Mouse (Mus musculus) left cerebral cortex, adult 9 months (tissue): ENCODE measurements around the gene Rpl31.

ENCODE experiments used
- DNase-seq, 2 experiments: peaks; one replicate each; pipeline ENCODE4 v3.0.0; 2022; ENCODE audit warnings: low spot score in 2 of 2

Rpl31 gene

GRCm38 (mm10) chr1:39399228-39399627 is 31.6 kb downstream of the Rpl31 start:
- DNase-seq, result no peak

DNA sequence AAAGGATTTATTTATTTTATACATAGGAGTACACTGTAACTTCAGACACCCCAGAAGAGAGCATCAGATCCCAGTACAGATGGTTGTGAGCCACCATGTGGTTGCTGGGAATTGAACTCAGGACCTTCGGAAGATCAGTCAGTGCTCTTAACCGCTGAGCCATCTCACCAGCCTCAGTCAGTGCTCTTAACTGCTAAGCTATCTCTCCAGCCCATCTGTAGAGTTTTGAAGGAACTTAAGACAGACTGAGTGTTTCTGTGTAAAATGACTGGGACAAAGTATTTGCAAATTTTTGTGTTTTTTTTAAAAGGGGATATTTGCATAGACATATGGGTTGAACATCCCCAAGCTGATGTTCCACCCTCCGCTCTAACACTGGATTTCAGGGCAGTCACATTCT is 32.5 kb downstream of the Rpl31 start:
- DNase-seq, result no peak

GRCm38 (mm10) chr1:39407108-39407507 is 39.5 kb downstream of the Rpl31 start:
- DNase-seq, result no peak

GRCm38 (mm10) chr1:39408123-39408522 is 40.5 kb downstream of the Rpl31 start:
- DNase-seq, result no peak

DNA sequence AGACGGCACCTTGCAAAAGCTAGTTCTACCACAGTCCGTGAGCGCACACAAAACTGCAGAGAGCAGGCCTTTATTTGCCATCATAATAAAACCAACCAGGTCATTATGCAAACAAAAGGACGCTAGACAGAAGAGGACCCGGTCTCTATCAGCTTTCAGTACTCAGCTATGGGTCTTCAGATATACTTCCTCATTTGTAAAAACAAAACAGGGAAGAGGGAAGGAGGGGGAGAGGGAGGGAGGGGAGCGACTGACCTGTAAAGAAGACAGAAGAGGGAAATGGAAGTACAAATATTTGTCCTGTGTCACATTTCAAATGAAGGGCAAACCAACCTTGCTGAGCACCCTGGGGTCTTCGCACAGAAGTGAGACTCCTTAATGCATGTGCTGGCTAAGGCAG is 41.0 kb downstream of the Rpl31 start:
- DNase-seq, result no peak

DNA sequence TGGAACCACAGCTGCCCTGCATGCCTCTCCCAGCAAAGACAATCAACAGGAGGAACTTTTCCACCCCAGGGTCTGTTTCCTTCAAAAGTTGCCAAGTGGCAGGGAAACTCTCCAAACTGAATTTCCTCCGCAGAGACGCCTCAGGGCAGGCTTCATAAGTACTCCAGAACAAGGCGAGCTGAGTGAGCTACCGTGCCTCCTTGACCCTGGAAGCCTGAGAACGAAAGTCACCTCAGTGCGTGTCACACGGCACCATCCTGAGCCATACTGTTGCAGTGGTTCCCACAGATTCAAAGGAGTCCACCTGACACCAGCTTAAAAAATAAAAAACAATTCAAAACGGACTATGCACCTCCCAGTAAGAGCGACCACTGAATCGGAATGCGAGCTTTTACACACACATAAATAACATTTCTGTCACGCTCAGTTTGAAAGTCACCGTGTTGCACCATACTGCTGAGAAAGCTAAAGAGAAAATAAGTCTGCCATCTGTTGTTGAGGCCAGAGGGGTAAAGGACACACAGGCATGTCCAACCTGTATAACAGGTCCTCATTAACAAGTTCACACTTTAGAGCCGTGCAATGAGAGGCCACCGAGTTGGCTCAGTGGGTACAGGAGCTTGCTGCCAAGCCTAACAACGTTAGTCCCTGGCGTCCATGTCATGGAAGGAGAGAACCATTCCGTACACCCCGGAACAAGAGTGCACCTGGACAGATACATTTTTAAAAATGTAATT is 42.6 kb downstream of the Rpl31 start:
- DNase-seq, result no peak

DNA sequence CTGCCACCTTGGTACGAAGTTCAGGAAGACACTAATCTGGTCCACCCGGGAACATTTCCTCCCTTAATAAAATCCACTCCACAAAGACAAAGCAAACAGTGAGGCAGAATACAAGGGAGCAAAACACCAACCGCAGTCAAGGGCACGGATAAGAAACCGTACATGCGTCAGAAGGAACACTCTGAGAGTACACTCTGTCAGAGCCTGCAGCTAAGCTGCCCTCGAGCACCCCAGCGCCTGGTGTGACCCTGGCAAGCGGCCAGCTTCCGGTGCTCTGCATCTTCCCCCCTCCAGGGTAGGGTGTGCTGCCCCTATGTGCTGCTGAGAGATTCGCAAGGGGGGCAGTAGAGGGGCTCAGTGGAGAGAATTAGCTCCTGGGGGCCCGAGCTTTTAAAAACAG is 50.2 kb downstream of the Rpl31 start:
- no peak for DNase-seq

DNA sequence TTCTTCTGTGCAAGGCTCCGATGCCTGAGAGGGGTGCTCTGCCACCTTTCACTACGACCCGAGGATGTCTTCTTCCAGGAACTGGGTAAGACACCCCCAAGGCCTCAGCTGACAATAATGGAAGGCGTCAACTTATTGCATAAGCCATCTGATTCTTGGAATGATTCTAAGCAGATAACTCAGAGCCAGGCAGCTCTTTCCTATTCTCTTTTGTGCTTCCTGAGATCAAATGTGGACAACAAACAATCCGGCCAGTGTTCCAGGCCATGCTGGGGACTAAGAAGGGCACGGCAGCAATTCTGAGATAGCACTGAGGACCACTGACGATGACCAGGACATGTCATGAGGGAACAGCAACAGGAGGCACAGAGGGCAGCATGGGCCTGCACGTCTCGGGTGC is 51.2 kb downstream of the Rpl31 start:
- no peak for DNase-seq

DNA sequence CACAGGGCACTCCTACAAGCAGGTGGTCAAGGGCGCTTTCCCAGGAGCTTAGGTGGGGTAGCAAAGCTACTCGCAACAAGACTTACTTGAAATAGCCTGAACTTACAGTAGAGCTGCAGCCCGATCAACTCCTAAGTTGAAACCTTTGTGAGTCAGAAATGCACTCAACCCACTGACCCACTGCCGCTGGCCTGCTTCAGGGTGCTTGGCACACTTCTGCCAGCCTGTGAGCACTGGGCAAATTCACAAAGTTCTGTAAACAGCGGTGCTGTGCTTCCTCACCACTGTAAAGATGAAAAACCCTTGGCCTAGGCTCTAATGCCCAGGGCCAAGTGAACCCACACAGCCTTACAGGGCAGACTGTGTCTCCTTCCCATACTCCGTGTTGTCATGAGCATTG is 53.3 kb downstream of the Rpl31 start:
- DNase-seq, result no peak
